Mouse (Mus musculus) midbrain, embryonic 13.5 days (tissue): Measurements from ENCODE around the gene Prkd1. TPM values are rescaled to one million over a fixed set of nuclear protein-coding genes. Genes with fewer than 3 reads are reported as not detected.

Experiments used
- ATAC-seq: fragments of 200-750 bp; cut with Nextera tagmentation; 2 replicates; pipeline ENCODE4 v1.8.0; 2017; ENCODE audit warnings: mild to moderate bottlenecking, moderate TSS enrichment, moderate library complexity
- H3K27ac ChIP-seq: fragments of 300-500 bp; sonication (generic); 2 replicates; pipeline ENCODE4 v1.5.1; 2015; ENCODE audit warnings: inconsistent platforms, mild to moderate bottlenecking, moderate library complexity
- H3K27me3 ChIP-seq: fragments of 300-500 bp; sonication (generic); 2 replicates; pipeline ENCODE4 v1.6.1; 2015; ENCODE audit warnings: mild to moderate bottlenecking, inconsistent platforms
- H3K36me3 ChIP-seq: fragments of 300-500 bp; sonication (generic); 2 replicates; pipeline ENCODE4 v1.6.1; 2015; ENCODE audit warnings: mild to moderate bottlenecking, inconsistent platforms
- H3K4me1 ChIP-seq: fragments of 300-500 bp; sonication (generic); replicated peaks from 2 replicates; pipeline ENCODE4 v1.6.1; 2015; ENCODE audit warnings: inconsistent platforms
- H3K4me2 ChIP-seq: fragments of 300-500 bp; sonication (generic); replicated peaks from 2 replicates; pipeline ENCODE4 v1.6.1; 2015; ENCODE audit warnings: moderate library complexity, mild to moderate bottlenecking, inconsistent platforms
- H3K4me3 ChIP-seq: fragments of 300-500 bp; sonication (generic); replicated peaks from 2 replicates; pipeline ENCODE4 v1.5.1; 2015; ENCODE audit warnings: mild to moderate bottlenecking, inconsistent platforms
- H3K9ac ChIP-seq: fragments of 300-500 bp; sonication (generic); replicated peaks from 2 replicates; pipeline ENCODE4 v1.6.1; 2015; ENCODE audit warnings: mild to moderate bottlenecking, inconsistent platforms
- H3K9me3 ChIP-seq: fragments of 300-500 bp; sonication (generic); 2 replicates; pipeline ENCODE4 v1.6.1; 2016; ENCODE audit warnings: mild to moderate bottlenecking, inconsistent platforms
- WGBS: fragments of 180-500 bp; shearing (Covaris S2); methylation state at CpG from one replicate; pipeline ENCODE4 v1.1.7; 2015; 5-methylcytosine and 5-hydroxymethylcytosine counted together
- polyA plus RNA-seq: library from polyadenylated mRNA; unstranded; fragments of >200 nt; fragmentation: Nextera tagmentation; extraction: Ambion mirVana; gene quantifications from 2 replicates; pipeline ENCODE4 v1.2.1, GENCODE M21; 2015

The Prkd1 gene
- polyA plus RNA-seq, 1 experiment from 2014 or later = 2.3 TPM

GRCm38 (mm10) chr12:50499796-50500504 is 148.9 kb downstream of the Prkd1 start:
- no peak overlapping the region for H3K4me2 ChIP-seq
- H3K4me1 ChIP-seq = 0 out of 2 replicates have a peak, but pooled peaks cover 6% of the 10 kb centered on the region
- H3K27ac ChIP-seq = no peak overlapping the region
- 43% methylated on average over 3 of the region's 3 CpGs for WGBS
- no peak overlapping the region for H3K4me3 ChIP-seq
- H3K36me3 ChIP-seq = no peaks in the 10 kb centered on the region
- no peaks in the 10 kb centered on the region for H3K9me3 ChIP-seq
- no peaks in the 10 kb centered on the region for H3K27me3 ChIP-seq
- H3K9ac ChIP-seq = no peak overlapping the region
- no peak for ATAC-seq

GRCm38 (mm10) chr12:50496006-50496405 is 152.9 kb downstream of the Prkd1 start:
- Histone ChIP-seq H3K9ac (no peak overlapping the region), H3K9me3 (no peaks in the 10 kb centered on the region), H3K4me2 (no peak overlapping the region), H3K4me3 (no peak overlapping the region), H3K36me3 (no peaks in the 10 kb centered on the region), H3K4me1 (0 out of 2 replicates have a peak, but pooled peaks cover 6% of the 10 kb centered on the region), H3K27ac (no peak overlapping the region), H3K27me3 (no peaks in the 10 kb centered on the region)
- 84% methylated on average over 3 of the region's 3 CpGs for WGBS
- ATAC-seq = no peak

DNA sequence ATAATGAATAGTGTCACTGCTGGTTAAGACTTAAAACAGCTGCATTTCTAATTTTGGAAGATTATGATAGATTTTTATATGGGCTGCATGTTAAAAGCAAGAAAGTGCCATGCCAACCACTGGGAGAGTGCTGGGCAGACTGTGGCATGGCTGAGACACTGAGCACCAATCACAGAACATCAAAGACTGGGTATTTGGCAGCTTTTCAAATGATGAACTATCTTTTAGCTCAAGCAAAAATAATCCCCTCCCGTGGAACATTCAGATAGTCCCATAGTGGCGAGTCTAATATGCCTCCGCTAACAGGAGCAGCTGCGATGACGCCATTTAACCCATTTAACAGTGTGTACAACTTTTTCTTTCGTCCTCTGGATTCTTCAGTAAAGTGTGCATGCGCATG is 169.1 kb downstream of the Prkd1 start:
- no peak overlapping the region for H3K4me2 ChIP-seq
- H3K9me3 ChIP-seq = no peaks in the 10 kb centered on the region
- no peak overlapping the region for H3K9ac ChIP-seq
- no peak overlapping the region for H3K27ac ChIP-seq
- WGBS = 87% methylated on average over 7 of the region's 7 CpGs
- ATAC-seq = no peak
- H3K4me1 ChIP-seq = no peaks in the 10 kb centered on the region
- no peak overlapping the region for H3K4me3 ChIP-seq
- no peaks in the 10 kb centered on the region for H3K27me3 ChIP-seq
- H3K36me3 ChIP-seq = no peaks in the 10 kb centered on the region

DNA sequence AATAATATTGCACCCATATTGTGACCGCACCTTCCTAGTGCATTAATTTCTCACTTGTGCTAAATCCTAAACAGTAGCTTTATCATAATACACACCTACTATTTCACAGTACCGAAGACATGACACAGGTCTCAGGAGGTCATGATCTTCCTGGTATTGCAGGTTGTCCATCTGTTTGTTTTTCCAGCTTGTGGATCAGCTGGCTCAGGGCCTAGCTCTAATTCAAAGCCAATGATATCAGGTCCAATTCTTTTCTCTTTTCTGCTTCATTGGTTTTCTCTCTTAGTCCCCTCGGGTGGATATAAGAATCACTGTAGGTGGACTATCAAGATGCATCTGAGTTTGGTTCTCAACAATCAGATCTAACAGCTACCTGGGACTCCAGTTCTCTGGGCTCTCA is 191.7 kb downstream of the Prkd1 start:
- Histone ChIP-seq H3K36me3 (no peaks in the 10 kb centered on the region), H3K4me1 (no peaks in the 10 kb centered on the region), H3K4me3 (no peak overlapping the region), H3K27ac (no peak overlapping the region), H3K4me2 (no peak overlapping the region), H3K9me3 (no peaks in the 10 kb centered on the region), H3K9ac (no peak overlapping the region), H3K27me3 (no peaks in the 10 kb centered on the region)
- 90% methylated on average over 3 of the region's 3 CpGs for WGBS
- ATAC-seq = no peak

DNA sequence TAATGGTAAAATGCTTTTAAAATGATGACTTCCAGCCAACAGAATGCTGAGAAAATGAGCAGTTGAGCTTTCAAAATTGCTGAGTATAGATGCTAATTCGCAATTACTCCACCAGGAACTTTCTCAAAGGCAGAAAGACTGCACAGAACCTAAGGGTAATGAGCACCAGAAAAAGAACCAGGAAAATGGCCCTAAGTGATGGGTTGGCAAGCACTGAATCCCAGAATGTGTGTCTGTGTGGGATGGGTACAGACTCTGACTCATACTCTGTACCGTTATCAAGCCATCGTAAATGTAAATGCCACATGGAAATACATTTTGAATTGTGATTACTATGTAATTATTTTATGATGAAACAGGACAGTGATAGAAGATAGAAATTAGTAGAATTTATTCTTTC is 197.1 kb downstream of the Prkd1 start:
- WGBS = 98% methylated on average over 3 of the region's 3 CpGs
- H3K27ac ChIP-seq = no peak overlapping the region
- no peaks in the 10 kb centered on the region for H3K27me3 ChIP-seq
- no peak overlapping the region for H3K4me2 ChIP-seq
- H3K4me1 ChIP-seq = no peaks in the 10 kb centered on the region
- no peak overlapping the region for H3K9ac ChIP-seq
- no peak overlapping the region for H3K4me3 ChIP-seq
- no peaks in the 10 kb centered on the region for H3K36me3 ChIP-seq
- ATAC-seq = no peak
- H3K9me3 ChIP-seq = no peaks in the 10 kb centered on the region

- no peak overlapping the region for H3K4me3 ChIP-seq
- peak; percentile 34; the same call in 1 of the 2 replicates for ATAC-seq
- WGBS = 61% methylated on average over 6 of the region's 6 CpGs
- H3K36me3 ChIP-seq = no peaks in the 10 kb centered on the region
- H3K27ac ChIP-seq = no peak overlapping the region
- H3K4me1 ChIP-seq = no peaks in the 10 kb centered on the region
- H3K4me2 ChIP-seq = no peak overlapping the region
- H3K27me3 ChIP-seq = no peaks in the 10 kb centered on the region
- H3K9me3 ChIP-seq = no peaks in the 10 kb centered on the region
- no peak overlapping the region for H3K9ac ChIP-seq
Measured at GRCm38 (mm10) chr12:50436660-50437059, 212.2 kb downstream of the Prkd1 start.

- no peak overlapping the region for H3K4me3 ChIP-seq
- H3K27ac ChIP-seq = no peak overlapping the region
- no peak overlapping the region for H3K4me2 ChIP-seq
- H3K27me3 ChIP-seq = no peaks in the 10 kb centered on the region
- 48% methylated on average over 5 of the region's 5 CpGs for WGBS
- ATAC-seq = no peak
- H3K9ac ChIP-seq = no peak overlapping the region
- no peaks in the 10 kb centered on the region for H3K9me3 ChIP-seq
- H3K36me3 ChIP-seq = no peaks in the 10 kb centered on the region
- H3K4me1 ChIP-seq = peaks cover 6% of the 10 kb centered on the region; the same call in 1 of the 2 replicates
Measured at GRCm38 (mm10) chr12:50430129-50430703, 218.7 kb downstream of the Prkd1 start.

DNA sequence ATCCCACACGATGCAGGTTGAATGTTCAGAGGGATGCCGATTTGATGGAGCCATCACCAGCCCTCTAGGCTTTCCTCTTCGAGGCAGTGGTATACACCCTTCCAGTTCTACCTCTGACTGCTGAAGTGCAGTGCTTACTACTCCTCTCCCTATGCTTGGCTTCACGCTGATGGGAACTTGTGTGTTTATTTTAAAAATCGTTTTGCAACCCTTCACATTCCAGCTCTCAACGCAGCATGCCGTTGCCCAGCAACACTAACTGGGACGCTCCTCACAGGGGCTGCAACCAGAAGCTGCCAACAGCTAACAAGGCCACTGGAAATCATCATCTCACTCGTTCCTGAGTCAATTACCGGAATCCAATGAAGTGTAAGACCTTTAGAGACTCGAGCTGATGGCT is 296.5 kb downstream of the Prkd1 start:
- H3K4me3 ChIP-seq = no peak overlapping the region
- no peaks in the 10 kb centered on the region for H3K27me3 ChIP-seq
- H3K4me1 ChIP-seq = no peaks in the 10 kb centered on the region
- no peaks in the 10 kb centered on the region for H3K36me3 ChIP-seq
- WGBS = 61% methylated on average over 11 of the region's 11 CpGs
- ATAC-seq = peak; percentile 63; the same call in 1 of the 2 replicates
- no peak overlapping the region for H3K27ac ChIP-seq
- H3K9ac ChIP-seq = no peak overlapping the region
- no peak overlapping the region for H3K4me2 ChIP-seq
- no peaks in the 10 kb centered on the region for H3K9me3 ChIP-seq

DNA sequence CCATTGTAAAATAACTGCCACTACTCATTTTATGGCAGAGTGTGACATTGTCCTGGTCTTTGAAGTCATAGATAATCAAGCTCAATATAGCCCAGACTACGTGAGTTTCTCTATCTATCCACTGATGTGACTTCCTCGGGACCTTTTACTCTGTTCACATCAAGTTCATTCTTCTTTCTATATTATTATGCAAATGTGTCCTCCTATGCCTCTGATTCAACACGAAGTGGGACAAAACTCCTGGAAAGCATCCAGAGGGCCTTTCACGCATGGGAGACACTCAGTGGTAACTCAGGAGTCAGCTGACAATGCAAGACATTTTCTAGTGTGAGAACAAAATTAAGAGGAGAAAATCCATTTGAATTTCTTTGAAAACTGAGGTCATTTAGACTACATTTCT is 315.7 kb downstream of the Prkd1 start:
- no peak overlapping the region for H3K4me2 ChIP-seq
- no peaks in the 10 kb centered on the region for H3K36me3 ChIP-seq
- H3K27ac ChIP-seq = no peak overlapping the region
- 15% methylated on average over 4 of the region's 4 CpGs for WGBS
- 0 out of 2 replicates have a peak, but pooled peaks have one; percentile 34 for ATAC-seq
- no peaks in the 10 kb centered on the region for H3K9me3 ChIP-seq
- H3K4me3 ChIP-seq = no peak overlapping the region
- no peaks in the 10 kb centered on the region for H3K27me3 ChIP-seq
- H3K9ac ChIP-seq = no peak overlapping the region
- 0 out of 2 replicates have a peak, but pooled peaks cover 2% of the 10 kb centered on the region for H3K4me1 ChIP-seq

DNA sequence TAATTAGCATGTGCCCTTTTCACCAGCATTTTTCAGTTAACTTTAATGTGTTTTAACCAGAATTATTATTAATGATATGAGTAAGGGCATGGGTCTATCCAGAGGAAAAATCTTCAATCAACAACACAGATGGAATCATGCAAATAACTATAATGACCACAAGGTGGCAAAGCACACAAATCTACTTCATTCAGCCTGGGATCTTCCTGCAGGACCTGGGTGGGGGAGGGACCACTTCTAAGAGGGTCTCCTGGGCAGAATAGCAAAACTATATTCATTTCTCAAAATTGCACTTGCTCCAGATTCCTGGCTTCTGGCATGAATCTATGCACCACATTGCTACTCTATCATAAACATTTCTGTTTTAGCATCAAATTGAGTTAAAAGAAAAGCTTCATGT is 334.3 kb downstream of the Prkd1 start:
- Histone ChIP-seq H3K4me2 (no peak overlapping the region), H3K36me3 (no peaks in the 10 kb centered on the region), H3K4me3 (no peak overlapping the region), H3K9me3 (no peaks in the 10 kb centered on the region), H3K4me1 (no peaks in the 10 kb centered on the region), H3K9ac (no peak overlapping the region), H3K27ac (no peak overlapping the region), H3K27me3 (no peaks in the 10 kb centered on the region)
- ATAC-seq = peak; percentile 63

DNA sequence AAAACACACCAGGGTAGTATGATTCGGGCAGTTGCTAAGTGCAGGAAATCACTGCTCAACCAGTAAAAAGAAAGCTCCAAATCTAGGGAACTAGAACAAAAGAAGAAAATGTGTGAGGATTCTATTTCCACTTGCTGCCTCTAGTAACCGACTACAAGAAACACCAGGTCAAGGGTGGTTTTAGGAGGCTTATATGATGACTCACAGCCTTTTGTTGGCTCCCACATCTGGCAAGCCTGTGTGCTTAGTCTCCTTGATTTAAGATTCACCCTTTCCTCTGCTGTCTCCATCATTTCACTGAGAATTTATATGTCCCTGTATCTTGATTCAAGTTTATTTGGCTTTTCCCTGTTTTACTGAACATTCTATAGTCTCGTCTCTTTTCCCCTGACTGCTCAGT is 339.6 kb downstream of the Prkd1 start:
- ATAC-seq = no peak
- H3K36me3 ChIP-seq = no peaks in the 10 kb centered on the region
- no peaks in the 10 kb centered on the region for H3K27me3 ChIP-seq
- no peaks in the 10 kb centered on the region for H3K9me3 ChIP-seq
- H3K9ac ChIP-seq = no peak overlapping the region
- H3K4me1 ChIP-seq = no peaks in the 10 kb centered on the region
- H3K4me3 ChIP-seq = no peak overlapping the region
- H3K4me2 ChIP-seq = no peak overlapping the region
- H3K27ac ChIP-seq = no peak overlapping the region
- 76% methylated on average over 3 of the region's 3 CpGs for WGBS

GRCm38 (mm10) chr12:50301334-50301733 is 347.6 kb downstream of the Prkd1 start:
- WGBS = 36% methylated on average over 1 of the region's 1 CpGs
- Histone ChIP-seq H3K4me3 (no peak overlapping the region), H3K9ac (no peak overlapping the region), H3K4me1 (no peaks in the 10 kb centered on the region), H3K4me2 (no peak overlapping the region), H3K27ac (no peak overlapping the region), H3K27me3 (peaks cover 18% of the 10 kb centered on the region), H3K9me3 (no peaks in the 10 kb centered on the region), H3K36me3 (no peaks in the 10 kb centered on the region)
- ATAC-seq = no peak; the same call in 1 of the 2 replicates
